Mouse (Mus musculus) liver, postnatal 0 days (tissue): Measurements from ENCODE around the gene Ppp4r3a.

Source experiments
- CTCF ChIP-seq: sonication (generic); IDR thresholded peaks from 2 replicates; pipeline ENCODE4 v1.5.1; 2016; ENCODE audit warnings: antibody characterized with exemption, low read depth
- EP300 ChIP-seq: IDR thresholded peaks from 2 replicates; pipeline ENCODE4 v1.6.1; 2016; ENCODE audit warnings: antibody characterized with exemption, low read depth, mild to moderate bottlenecking

DNA sequence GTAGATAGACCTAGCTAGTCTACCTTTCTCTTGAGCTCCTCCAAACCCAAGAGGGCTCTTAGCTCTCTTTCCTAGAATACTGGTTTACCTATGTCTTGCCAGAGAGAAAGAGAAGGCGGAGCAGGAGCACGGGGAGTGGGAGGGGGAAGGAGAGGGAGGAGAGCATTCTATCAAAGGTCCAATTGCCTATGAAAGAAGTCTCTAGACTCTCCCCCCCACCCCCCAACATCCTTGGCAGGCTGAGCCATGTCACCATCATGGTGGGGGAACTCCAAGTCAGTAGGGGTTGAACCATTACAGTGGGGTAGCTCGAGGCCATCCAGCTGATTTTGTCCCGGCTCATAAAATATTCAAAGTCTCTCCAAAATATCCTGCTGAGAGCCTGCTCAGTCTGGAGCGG lies 22.1 kb upstream of the Ppp4r3a start:
- no peak for TF ChIP-seq CTCF
- TF ChIP-seq EP300 = no peak
